Mouse (Mus musculus) kidney, embryonic 16.5 days (tissue): ENCODE data around the gene Timeless. TPM values are rescaled to one million over a fixed set of nuclear protein-coding genes. Genes with fewer than 3 reads are reported as not detected.
"Not testable (repeated sequence)": the region's sequence is repeated elsewhere in the genome, so short reads cannot be mapped to it uniquely, and the experiment has no call there.

Experiments
- ATAC-seq: fragments of 200-750 bp; cut with Nextera tagmentation; 2 replicates; pipeline ENCODE4 v1.8.0; 2017; ENCODE audit warnings: moderate TSS enrichment; ENCODE audit not compliant: low FRiP score, low TSS enrichment
- H3K27ac ChIP-seq: fragments of 300-500 bp; sonication (generic); 2 replicates; pipeline ENCODE4 v1.5.1; 2014; ENCODE audit warnings: low read length
- H3K27me3 ChIP-seq: fragments of 300-500 bp; sonication (generic); 2 replicates; pipeline ENCODE4 v1.6.1; 2014; ENCODE audit warnings: low read length, control low read depth, mixed read lengths; ENCODE audit not compliant: insufficient read depth
- H3K36me3 ChIP-seq: fragments of 300-500 bp; sonication (generic); 2 replicates; pipeline ENCODE4 v1.6.1; 2014; ENCODE audit warnings: low read length, control low read depth, mixed read lengths; ENCODE audit not compliant: insufficient read depth
- H3K4me1 ChIP-seq: fragments of 300-500 bp; sonication (generic); 2 replicates; pipeline ENCODE4 v1.6.1; 2014; ENCODE audit warnings: low read length, control low read depth, mixed read lengths; ENCODE audit not compliant: insufficient read depth
- H3K4me2 ChIP-seq: fragments of 300-500 bp; sonication (generic); replicated peaks from 2 replicates; pipeline ENCODE4 v1.6.1; 2014; ENCODE audit warnings: low read depth, low read length
- H3K4me3 ChIP-seq: fragments of 300-500 bp; sonication (generic); 2 replicates; pipeline ENCODE4 v1.5.1; 2014; ENCODE audit warnings: mild to moderate bottlenecking, low read length
- H3K9ac ChIP-seq: fragments of 300-500 bp; sonication (generic); replicated peaks from 2 replicates; pipeline ENCODE4 v1.6.1; 2014; ENCODE audit warnings: low read length
- H3K9me3 ChIP-seq: fragments of 300-500 bp; sonication (generic); 2 replicates; pipeline ENCODE4 v1.6.1; 2016; ENCODE audit warnings: low read length, control low read depth
- WGBS: fragments of 180-500 bp; shearing (Covaris S2); extraction: QIAGEN DNeasy Blood & Tissue Kit; methylation state at CpG from one replicate; pipeline ENCODE4 v1.1.7; 2014; 5-methylcytosine and 5-hydroxymethylcytosine counted together
- polyA plus RNA-seq: library from polyadenylated mRNA; unstranded; fragments of >200 nt; fragmentation: Nextera tagmentation; extraction: Ambion mirVana; gene quantifications from 2 replicates; pipeline ENCODE4 v1.2.1, GENCODE M21; 2015

Timeless gene
- polyA plus RNA-seq, 1 experiment from 2014 or later: 64.5 TPM

- Histone ChIP-seq H3K27me3 (no peaks in the 10 kb centered on the region), H3K9ac (no peak overlapping the region), H3K4me1 (no peaks in the 10 kb centered on the region), H3K9me3 (no peaks in the 10 kb centered on the region), H3K4me3 (no peak overlapping the region), H3K27ac (no peak overlapping the region), H3K36me3 (peaks cover 74% of the 10 kb centered on the region), H3K4me2 (no peak overlapping the region)
- WGBS: 95% methylated on average over 15 of the region's 15 CpGs
- no peak for ATAC-seq
These were observed 12.3 kb downstream of the Timeless start for GRCm38 (mm10) chr10:128244121-128244520.

GRCm38 (mm10) chr10:128247020-128247732 lies 15.3 kb downstream of the Timeless start:
- Histone ChIP-seq H3K9me3 (no peaks in the 10 kb centered on the region), H3K4me2 (peak overlapping the region; percentile 27), H3K27ac (peak overlapping the region; percentile 74), H3K4me3 (peak overlapping the region; percentile 21), H3K27me3 (no peaks in the 10 kb centered on the region), H3K9ac (no peak overlapping the region), H3K36me3 (peaks cover 79% of the 10 kb centered on the region), H3K4me1 (no peaks in the 10 kb centered on the region)
- 0 out of 2 replicates have a peak, but pooled peaks have one; percentile 19 for ATAC-seq
- 78% methylated on average over 17 of the region's 17 CpGs for WGBS

- Histone ChIP-seq H3K9ac (no peak overlapping the region), H3K4me2 (no peak overlapping the region), H3K4me3 (no peak overlapping the region), H3K4me1 (no peaks in the 10 kb centered on the region), H3K9me3 (no peaks in the 10 kb centered on the region), H3K36me3 (peaks cover 65% of the 10 kb centered on the region), H3K27ac (no peak overlapping the region), H3K27me3 (no peaks in the 10 kb centered on the region)
- ATAC-seq: no peak
- 96% methylated on average over 13 of the region's 13 CpGs for WGBS
These were observed 18.7 kb downstream of the Timeless start for GRCm38 (mm10) chr10:128250565-128250964.

DNA sequence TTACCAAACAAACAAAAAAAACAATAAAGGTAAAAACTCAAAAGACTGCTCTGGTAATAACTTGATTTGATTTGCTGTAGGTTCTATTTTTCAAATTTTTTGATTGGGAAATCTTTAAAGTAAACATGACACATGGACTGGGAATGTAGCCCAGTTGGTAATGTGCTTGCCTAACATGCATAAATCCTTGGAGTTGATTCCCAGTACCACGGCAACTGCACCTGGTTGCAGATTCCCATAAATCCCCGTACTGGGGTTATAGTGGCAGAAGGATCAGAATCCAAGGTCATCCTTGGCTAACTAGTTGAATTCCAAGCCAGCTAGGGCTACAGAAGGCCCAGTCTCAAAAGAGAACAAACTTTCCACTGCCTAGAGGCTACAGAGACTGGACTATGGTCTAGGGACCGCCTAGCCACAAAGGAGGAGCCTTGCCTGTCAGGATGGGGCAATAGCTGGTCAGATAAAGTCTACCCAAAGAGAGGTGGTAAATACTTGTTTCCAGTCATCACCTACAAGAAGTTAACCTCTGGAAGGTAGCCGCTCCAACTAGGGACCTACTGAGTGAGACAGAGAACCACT lies 21.9 kb downstream of the Timeless start, which contains the start of gene Apon:
Gene Apon, plus strand, starts transcription at position 420 of the 579 bp plus-strand sequence.
- WGBS: 82% methylated on average over 4 of the region's 4 CpGs

DNA sequence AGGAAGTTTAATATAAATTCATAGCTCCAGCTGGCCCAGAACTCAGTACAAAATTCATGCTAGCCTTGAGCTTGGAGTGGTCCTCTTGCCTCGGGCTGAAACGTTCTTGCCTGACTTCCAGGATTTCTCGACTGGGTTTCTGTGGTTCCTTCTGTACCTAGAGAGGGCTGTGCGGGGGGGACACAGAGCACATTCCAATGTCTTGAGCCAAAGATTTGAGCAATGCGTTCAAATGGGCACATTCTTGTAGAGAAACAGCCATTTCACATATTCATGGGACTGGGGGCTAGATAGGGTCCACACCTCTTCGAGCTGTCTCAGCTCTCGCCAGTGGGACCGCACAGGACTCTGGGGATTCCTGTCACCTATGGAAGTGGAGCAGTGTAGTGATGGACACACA lies 24.1 kb downstream of the Timeless start:
- peaks cover 23% of the 10 kb centered on the region for H3K36me3 ChIP-seq
- H3K9ac ChIP-seq: no peak overlapping the region
- H3K27ac ChIP-seq: no peak overlapping the region
- no peak overlapping the region for H3K4me2 ChIP-seq
- H3K4me1 ChIP-seq: no peaks in the 10 kb centered on the region
- no peaks in the 10 kb centered on the region for H3K27me3 ChIP-seq
- H3K4me3 ChIP-seq: no peak overlapping the region
- 88% methylated on average over 8 of the region's 8 CpGs for WGBS
- H3K9me3 ChIP-seq: no peaks in the 10 kb centered on the region
- no peak for ATAC-seq

More for the DNA sequence above, 21.9 kb downstream of the Timeless start, which contains the start of gene Apon:
- Histone ChIP-seq H3K4me2 (no peak within 1 kb of the TSS), H3K4me1 (no peaks in the 10 kb centered on the region), H3K27me3 (no peaks in the 10 kb centered on the region), H3K4me3 (no peak within 1 kb of the TSS), H3K27ac (no peak within 1 kb of the TSS), H3K9me3 (no peaks in the 10 kb centered on the region), H3K9ac (no peak within 1 kb of the TSS), H3K36me3 (peaks cover 44% of the 10 kb centered on the region)
- no peak for ATAC-seq

- no peak overlapping the region for H3K27ac ChIP-seq
- no peaks in the 10 kb centered on the region for H3K4me1 ChIP-seq
- H3K36me3 ChIP-seq: peaks cover 19% of the 10 kb centered on the region
- H3K27me3 ChIP-seq: no peaks in the 10 kb centered on the region
- no peaks in the 10 kb centered on the region for H3K9me3 ChIP-seq
- no peak overlapping the region for H3K4me2 ChIP-seq
- no peak for ATAC-seq
- WGBS: 74% methylated on average over 8 of the region's 8 CpGs
- no peak overlapping the region for H3K4me3 ChIP-seq
- no peak overlapping the region for H3K9ac ChIP-seq
These were observed 24.5 kb downstream of the Timeless start for GRCm38 (mm10) chr10:128256328-128256727.

DNA sequence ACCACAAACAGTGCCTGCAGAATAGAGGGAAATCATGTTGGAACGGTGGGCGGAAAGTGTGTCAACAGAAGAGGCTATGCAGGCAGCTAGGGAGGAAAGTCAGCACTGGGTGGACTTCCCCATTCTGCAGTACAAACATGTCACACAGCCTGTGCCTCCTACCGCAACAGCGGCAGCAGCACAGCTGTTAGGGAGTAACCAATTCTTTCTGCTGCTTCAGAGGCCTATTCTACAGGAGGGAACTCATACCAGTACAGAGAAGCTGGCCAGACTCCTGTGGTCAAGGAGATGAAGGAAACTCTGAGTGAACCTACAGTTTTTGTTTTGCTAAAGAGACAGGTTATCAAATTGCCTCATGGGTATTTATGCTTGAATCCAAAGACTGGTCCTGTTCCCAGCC lies 27.1 kb downstream of the Timeless start:
- ATAC-seq: no peak
- Histone ChIP-seq H3K9me3 (no peaks in the 10 kb centered on the region), H3K27ac (no peak overlapping the region), H3K4me1 (no peaks in the 10 kb centered on the region), H3K4me2 (no peak overlapping the region), H3K27me3 (no peaks in the 10 kb centered on the region), H3K36me3 (0 out of 2 replicates have a peak, but pooled peaks cover 3% of the 10 kb centered on the region), H3K9ac (no peak overlapping the region), H3K4me3 (no peak overlapping the region)
- WGBS: 81% methylated on average over 4 of the region's 4 CpGs

DNA sequence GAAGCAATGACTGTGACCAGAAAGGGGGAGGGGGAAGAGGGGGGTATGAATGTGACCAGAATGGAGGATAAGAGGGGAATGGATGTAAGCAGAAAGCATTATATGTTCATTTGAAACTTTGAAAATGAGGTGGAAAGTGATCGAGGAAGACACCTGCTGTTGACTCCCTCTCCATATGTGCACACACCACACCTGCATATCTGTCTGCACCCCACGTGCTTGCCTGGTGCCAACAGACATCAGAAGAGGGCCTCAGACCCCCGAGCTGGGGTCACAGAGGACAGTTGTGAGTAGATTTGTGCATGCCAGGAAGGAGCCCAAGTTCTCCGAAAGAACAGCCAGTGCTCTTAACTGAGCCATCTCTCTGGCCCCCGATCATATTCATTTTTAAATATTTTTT lies 28.1 kb downstream of the Timeless start:
- H3K27ac ChIP-seq: no peak overlapping the region
- no peak overlapping the region for H3K4me3 ChIP-seq
- H3K9ac ChIP-seq: no peak overlapping the region
- WGBS: 88% methylated on average over 5 of the region's 5 CpGs
- no peaks in the 10 kb centered on the region for H3K27me3 ChIP-seq
- H3K36me3 ChIP-seq: 0 out of 2 replicates have a peak, but pooled peaks cover 1% of the 10 kb centered on the region
- no peaks in the 10 kb centered on the region for H3K4me1 ChIP-seq
- no peak for ATAC-seq
- H3K4me2 ChIP-seq: no peak overlapping the region
- H3K9me3 ChIP-seq: no peaks in the 10 kb centered on the region

DNA sequence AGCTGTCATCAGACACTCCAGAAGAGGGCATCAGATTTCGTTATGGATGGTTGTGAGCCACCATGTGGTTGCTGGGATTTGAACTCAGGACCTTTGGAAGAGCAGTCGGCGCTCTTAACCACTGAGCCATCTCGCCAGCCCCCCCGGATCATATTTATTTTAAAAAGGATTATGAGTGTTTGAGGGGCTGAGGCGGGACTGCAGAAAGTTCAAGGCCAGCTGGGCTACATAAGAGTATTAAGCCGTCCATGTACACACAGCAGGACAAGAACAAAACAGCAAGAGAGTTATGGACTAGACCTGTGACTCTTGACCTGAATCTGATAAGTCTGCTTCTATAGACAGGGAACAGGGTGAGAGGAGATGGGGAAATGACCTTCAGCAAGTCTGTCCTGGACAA lies 28.5 kb downstream of the Timeless start:
- H3K27ac ChIP-seq, ATAC-seq, H3K9me3 ChIP-seq, H3K4me2 ChIP-seq, H3K9ac ChIP-seq, H3K4me1 ChIP-seq, H3K36me3 ChIP-seq, H3K4me3 ChIP-seq, H3K27me3 ChIP-seq: not testable (repeated sequence)
- 79% methylated on average over 7 of the region's 7 CpGs for WGBS

- Histone ChIP-seq H3K9ac (no peak overlapping the region), H3K4me2 (no peak overlapping the region), H3K4me3 (no peak overlapping the region), H3K27me3 (no peaks in the 10 kb centered on the region), H3K4me1 (no peaks in the 10 kb centered on the region), H3K27ac (no peak overlapping the region), H3K9me3 (no peaks in the 10 kb centered on the region), H3K36me3 (no peaks in the 10 kb centered on the region)
- no peak for ATAC-seq
- WGBS: 79% methylated on average over 22 of the region's 22 CpGs
These were observed 30.4 kb downstream of the Timeless start for GRCm38 (mm10) chr10:128262300-128262699.
